Mouse (Mus musculus): Measurements from ENCODE around the gene 4930469K13Rik. TPM values are rescaled to one million over a fixed set of nuclear protein-coding genes. Genes with fewer than 3 reads are reported as not detected.

Gene 4930469K13Rik
- total RNA-seq, 4 experiments from 2014 or later: not detected

DNA sequence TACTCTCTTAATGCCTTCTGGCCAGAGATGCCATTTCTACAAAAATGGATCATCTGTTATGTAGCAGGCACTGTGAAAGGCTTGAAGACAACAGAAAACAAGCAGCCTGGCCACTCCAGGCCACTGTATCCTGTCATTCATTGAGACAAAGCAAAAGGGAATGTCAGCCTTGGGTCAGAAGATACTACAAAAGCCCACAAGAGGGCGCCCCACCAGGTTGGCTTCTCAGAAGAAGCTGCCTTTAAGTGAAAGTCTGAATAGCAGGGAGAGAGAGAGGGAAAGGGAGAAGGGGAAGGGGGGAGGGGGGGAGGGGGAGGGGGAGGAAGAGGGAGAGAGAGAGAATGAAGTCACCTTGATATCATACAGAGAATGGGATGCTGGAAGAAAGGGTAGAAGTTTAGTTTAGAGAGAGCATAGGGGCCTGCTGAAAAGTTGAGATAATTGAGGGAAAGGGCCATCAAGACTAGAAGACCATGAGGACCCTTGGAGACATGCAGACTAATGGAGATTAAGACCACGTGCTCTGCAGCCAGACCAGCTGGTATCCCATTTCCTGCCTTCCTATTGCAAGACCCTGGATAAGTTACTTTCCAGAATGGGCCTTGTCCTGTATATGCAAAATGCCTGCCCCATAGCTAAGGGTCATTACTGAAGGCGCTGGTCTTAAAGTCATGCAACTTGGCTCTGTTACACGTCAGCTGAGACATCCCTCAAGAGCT lies 154.1 kb downstream of the 4930469K13Rik start:
- no peak for DNase-seq (ENCODE audit: low spot score in 2 of 2)

- DNase-seq (ENCODE audit: low spot score in 2 of 2): no peak
These were observed 154.8 kb downstream of the 4930469K13Rik start for GRCm38 (mm10) chr11:33943565-33943964.

GRCm38 (mm10) chr11:33939456-33940113 lies 158.8 kb downstream of the 4930469K13Rik start:
- DNase-seq (ENCODE audit: low spot score in 2 of 2): no peak

DNA sequence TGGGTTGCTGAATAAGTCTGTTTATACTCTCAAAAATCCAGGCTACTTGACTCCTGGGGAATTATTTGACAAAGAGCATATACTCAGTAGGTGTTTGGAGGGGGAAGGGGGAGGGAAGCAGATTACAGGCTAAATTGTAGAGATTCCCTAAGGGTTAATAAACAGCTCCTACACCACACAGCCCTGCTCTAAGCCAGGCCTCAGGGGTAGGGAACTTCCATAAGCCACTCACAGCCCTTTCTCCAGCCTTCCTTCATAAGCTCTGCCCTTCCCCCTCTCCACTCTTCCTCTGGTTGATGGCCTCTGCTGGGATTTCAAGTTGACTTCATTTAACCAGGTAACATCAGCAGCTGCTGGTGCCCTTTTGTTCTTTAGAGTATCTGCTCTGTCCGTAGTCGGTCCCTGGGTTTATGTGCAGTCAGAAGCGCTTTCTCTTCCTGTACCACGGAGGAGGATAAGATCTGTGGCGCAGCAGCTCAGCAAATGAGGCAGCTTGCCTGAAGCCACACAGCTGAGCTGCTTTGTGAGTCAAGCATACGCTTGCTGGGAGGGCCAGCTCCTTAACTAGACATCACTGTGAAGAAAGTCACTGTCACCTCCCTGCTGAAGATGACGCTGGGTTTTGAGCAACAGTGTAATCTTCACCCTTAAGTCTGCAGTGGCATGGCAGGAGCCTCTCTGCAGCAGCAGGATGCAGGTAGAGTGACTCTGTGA lies 159.6 kb downstream of the 4930469K13Rik start:
- peak; percentile 26 to 37 for DNase-seq (ENCODE audit: low spot score in 2 of 2)

DNA sequence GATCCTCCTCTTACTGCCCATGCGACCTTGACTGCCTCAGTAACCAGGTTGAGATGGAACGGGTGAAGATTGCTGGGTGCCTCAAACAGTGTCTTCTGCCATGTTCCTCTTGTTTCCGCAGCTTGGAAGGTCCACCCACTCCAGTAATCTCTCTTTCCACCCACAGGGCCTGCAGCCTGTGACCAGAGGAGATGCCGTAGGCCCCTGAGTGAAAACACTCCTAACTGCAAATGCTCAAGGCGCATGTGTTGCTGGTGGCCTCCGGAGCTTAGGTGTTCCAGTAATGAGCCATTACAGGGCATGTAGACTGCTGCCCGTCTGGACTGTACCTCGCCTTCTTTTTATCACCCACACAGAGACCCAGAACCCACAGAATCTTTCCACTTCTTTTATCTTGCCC lies 160.7 kb downstream of the 4930469K13Rik start:
- DNase-seq (ENCODE audit: low spot score in 2 of 2): no peak

GRCm38 (mm10) chr11:33934286-33934685 lies 164.1 kb downstream of the 4930469K13Rik start:
- no peak for DNase-seq (ENCODE audit: low spot score in 2 of 2)

DNA sequence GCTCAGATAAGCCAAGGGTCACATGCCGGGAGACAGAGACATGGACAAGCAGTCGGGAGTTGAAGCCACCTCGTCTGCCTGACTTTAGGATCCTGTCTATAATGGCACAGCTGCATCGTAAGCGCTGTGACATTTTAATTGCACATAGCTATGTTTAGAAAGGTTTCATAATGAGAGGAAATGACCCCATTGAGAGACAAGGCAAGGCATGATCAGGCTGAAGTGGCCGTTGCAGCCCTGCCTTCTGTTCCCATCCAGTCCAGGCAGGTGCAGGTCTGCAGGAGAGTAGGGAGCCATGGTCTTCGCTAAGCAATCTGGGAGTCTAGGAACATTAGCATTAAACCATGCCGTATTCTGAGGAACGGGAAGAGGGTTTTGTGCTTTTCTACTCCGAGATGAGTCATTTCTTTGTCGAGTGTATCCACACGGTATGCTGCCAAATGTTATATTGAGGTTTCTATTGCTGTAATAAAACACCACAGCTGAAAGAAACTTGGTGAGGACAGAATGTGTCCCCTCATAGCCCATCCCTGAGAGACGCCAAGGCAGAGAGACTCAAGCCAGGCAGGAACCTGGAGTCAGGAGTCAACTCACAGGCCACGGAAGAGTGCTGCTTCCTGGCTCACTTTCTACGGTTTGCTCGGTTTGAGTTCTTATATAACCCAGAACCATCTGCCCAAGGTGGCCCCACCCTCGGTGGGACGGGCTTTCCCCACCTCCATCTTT lies 165.8 kb downstream of the 4930469K13Rik start:
- peak in 1 of 2 experiments; percentile 8 for DNase-seq (ENCODE audit: low spot score in 2 of 2)

- DNase-seq (ENCODE audit: low spot score in 2 of 2): no peak
These were observed 166.4 kb downstream of the 4930469K13Rik start for GRCm38 (mm10) chr11:33931836-33932385.

DNA sequence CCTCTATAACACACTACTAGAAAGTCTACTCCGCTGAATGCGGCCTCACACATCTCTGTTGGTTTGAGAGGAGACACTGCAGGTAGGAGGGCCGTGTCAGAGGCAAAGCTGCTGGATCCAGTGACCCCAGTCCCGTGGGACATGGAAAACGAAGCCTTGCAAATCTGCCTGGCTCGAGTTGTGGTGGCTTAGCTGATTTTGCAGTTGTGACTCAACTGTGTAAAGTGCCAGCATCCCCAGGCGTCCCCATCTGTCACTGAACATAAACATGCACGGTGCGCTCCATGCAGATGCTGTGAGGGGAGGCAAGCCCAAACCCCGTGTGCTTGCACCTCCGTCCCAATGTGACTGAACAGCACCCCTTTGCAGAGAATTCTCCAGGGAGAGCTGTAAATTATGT lies 168.9 kb downstream of the 4930469K13Rik start:
- DNase-seq (ENCODE audit: low spot score in 2 of 2): no peak

GRCm38 (mm10) chr11:33928658-33929057 lies 169.7 kb downstream of the 4930469K13Rik start:
- no peak for DNase-seq (ENCODE audit: low spot score in 2 of 2)

GRCm38 (mm10) chr11:33927836-33928235 lies 170.5 kb downstream of the 4930469K13Rik start:
- no peak for DNase-seq (ENCODE audit: low spot score in 2 of 2)

DNA sequence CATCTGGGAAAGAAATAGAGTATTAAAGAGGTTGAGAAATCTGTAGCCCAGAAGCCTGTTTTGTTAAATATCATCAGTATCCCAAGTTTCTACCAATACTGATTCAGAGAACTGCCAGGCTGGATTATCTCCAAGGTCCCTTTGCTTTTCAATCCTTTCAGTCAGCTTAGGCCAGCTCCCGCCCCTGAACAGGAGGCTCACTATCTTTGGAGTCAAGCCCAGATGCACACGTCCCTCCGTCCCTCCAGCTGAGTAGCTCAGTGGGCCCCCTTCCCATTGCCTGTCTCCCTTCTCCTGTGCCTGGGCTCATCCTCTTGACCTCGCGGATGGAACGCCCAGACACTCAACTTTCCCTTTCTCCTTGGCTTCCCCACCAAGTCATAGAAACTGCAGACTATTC lies 171.0 kb downstream of the 4930469K13Rik start:
- no peak for DNase-seq (ENCODE audit: low spot score in 2 of 2)

GRCm38 (mm10) chr11:33926551-33926950 lies 171.8 kb downstream of the 4930469K13Rik start:
- DNase-seq (ENCODE audit: low spot score in 2 of 2): no peak

DNA sequence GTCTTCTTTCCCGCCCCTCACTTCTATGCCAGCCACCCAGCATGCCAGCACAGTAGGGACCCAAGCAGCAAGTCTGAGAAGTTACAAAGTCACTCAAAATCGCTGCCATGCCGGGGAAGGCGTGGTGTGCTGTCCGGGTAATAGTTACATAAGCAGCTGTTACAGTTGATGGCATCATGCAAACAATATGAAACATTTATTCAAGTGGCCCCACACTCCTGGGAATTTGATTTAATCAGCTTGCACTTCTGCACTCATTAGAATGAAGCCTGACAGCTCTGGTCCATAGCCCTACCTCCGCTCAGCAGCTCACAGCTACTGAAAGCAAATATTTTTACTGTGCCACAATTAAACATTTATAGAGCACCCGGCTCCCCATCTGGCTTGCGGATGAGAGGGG lies 172.6 kb downstream of the 4930469K13Rik start:
- DNase-seq (ENCODE audit: low spot score in 2 of 2): no peak

Other genes starting within 250 kb of the 4930469K13Rik start
- under 1 TPM; 0.40 to 0.47 (median 0.44) TPM for gene Kcnmb1, start 135.5 kb downstream of the 4930469K13Rik start, total RNA-seq (2022)
- gene Kcnip1, start 105.4 kb downstream of the 4930469K13Rik start, total RNA-seq (2022): 10 to 100 TPM; 17.4 to 21.0 (median 18.9) TPM
- 1 to 10 TPM; 3.0 to 9.8 (median 6.4) TPM for gene Lcp2, start 51.6 kb downstream of the 4930469K13Rik start, total RNA-seq (2022)
- gene Foxi1, start 109.5 kb upstream of the 4930469K13Rik start, total RNA-seq (2022): not detected
- 1 to 10 TPM in 2 of 4 experiments, under 1 TPM in 2; 0.70 to 1.1 (median 1.00) TPM for gene Fam196b, start 216.3 kb upstream of the 4930469K13Rik start, total RNA-seq (2022)